Mouse (Mus musculus) left cerebral cortex, postnatal 25 days (tissue): ENCODE data around the gene Siva1. TPM values are rescaled to one million over a fixed set of nuclear protein-coding genes. Genes with fewer than 3 reads are reported as not detected.

ENCODE experiments used
- DNase-seq, 2 experiments: peaks; one replicate each; pipeline ENCODE4 v3.0.0; 2022; ENCODE audit warnings: low spot score in 2 of 2, mixed read lengths in 1 of 2
- intact Hi-C: fragments of 180-260 bp; cut with DNase I; formaldehyde crosslinking; loops from one replicate; pipeline ENCODE4 v1.15.1; 2025
- total RNA-seq, 2 experiments: library from RNA; stranded (reverse); gene quantifications; 2 replicates each; pipeline ENCODE4 v1.2.3; 2021

Gene Siva1
- total RNA-seq, 2 experiments from 2014 or later: 17.4 to 18.8 TPM

DNA sequence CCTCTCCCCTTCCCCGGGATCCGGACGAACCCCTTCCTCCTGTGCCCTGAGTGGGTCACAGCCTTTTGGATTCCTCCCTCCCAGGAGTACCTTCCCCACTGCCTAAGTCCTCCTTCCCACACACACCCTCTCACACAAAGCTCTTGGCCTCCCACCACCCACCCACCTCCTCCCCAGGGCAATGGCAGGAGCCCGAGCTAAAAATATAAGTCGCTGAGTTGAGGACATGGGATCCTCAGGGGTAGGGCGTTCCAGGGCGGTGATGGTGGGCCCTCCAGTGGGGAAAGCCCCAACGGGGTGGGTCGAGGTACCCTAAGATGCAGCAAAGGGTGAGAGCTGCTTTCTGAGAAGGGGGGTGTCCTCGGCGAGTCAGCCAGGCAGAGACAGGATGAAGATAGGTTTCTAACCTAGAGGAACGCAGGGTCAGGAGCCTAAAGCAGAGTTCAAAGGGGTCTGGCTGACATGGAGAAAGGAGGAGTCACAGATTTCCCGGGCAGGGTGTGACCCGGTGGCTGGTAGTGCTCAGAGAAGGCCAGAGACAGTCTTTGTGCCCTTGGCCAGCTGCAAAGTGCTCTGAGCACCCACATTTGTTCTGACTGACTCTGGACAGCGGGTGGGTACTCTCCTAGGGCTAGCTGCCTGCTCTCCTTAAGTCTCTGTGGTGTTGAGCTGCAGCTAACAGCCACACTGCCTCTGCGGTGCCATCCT is 24.0 kb upstream of the Siva1 start:
- intact Hi-C loops: loop anchor here (5.0 to 10.0 kb wide), 2 partner anchors 123 to 476 kb away; partner anchors contain the start of gene Kif26a
- no peak for DNase-seq

DNA sequence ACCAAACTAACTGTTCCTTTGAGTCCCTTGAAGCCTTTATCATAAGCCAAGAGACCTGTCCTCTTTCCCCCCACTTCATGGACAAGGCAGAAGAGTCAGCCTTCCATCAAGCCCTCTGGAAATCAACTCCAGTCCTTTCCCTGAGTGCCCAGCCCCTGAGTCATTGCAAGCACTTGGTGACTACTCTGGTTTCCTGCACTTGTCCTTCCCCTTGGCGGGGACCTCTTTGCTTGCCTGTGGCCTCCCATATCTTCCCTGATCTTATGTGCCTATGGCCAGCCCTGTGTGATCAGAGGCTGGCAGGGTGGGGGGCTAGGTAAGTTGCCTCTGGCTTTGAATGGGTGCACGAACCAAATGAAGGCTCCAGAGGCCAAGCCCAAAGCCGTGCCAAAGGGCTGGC is 22.6 kb upstream of the Siva1 start:
- DNase-seq: no peak
- intact Hi-C loops: loop anchor here (5.0 to 10.0 kb wide), 2 partner anchors 125 to 477 kb away; partner anchors contain the start of gene Kif26a

DNA sequence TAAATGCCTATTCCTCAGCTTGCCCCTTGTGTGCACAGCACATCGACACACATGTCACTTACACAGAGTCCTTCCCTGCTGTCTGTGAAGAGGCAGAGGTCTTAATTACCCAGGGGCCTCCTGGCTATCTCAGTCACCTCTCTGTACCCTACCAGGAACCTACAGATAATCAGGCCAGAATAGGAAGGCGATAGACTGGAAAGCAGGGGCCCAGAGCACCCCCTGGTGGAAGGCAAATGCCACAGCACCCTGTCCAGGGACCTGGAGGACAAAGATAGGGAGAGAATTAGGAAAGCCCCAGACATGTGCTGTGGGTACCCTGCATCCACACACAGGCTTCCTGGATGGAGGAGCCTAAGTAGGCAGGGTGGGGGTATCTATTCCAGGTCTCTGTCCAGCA is 20.7 kb upstream of the Siva1 start:
- peak; percentile 40 to 60 for DNase-seq
- intact Hi-C loops: loop anchor here (1.0 to 10.0 kb wide), 3 partner anchors 71 to 479 kb away; partner anchors contain the start of gene Kif26a

DNA sequence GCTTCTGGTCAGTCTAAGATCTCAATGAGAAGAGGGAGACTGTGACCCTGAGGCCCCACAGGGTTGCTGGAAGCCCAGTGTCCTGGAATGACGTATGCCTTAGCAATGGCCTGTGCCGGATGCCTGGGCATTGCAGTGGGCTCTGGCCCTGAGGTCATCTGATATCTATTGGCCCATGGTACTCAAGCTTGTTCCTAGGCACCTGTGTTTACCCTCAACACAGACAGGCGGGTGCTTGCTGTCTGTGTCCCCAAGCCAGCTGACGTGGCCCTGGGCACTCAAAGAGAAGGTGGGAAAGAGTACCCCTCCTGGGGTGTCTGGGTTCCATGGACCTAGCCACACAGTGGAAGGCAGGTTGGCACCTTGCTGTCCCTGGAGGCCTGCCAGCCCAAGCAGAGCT is 18.8 kb upstream of the Siva1 start:
- intact Hi-C loops: loop anchor here (10.0 kb wide), 1 partner anchor 481 kb away; the partner anchor contains the start of gene Kif26a
- DNase-seq: no peak

DNA sequence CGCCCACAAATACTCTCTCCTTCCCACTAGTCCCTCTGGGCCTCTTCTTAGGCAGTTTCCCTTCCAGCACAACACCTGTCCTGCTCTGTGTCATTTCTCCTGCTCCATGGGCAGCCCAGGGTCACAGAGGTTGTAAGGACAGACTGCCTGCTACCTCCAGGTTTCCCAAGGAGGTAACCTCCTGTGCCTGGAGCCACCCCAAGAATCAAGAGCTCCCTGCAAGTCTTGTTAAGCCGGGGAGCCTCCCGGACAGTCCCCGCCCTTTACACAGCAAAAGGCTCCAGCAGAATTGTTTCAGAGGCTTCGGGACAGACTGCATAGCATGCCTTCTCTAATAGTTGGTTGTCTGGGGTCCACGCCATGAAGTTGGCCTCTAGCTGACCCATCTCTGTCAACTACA is 18.0 kb upstream of the Siva1 start:
- no peak for DNase-seq
- intact Hi-C loops: loop anchor here (10.0 kb wide), 1 partner anchor 482 kb away; the partner anchor contains the start of gene Kif26a

DNA sequence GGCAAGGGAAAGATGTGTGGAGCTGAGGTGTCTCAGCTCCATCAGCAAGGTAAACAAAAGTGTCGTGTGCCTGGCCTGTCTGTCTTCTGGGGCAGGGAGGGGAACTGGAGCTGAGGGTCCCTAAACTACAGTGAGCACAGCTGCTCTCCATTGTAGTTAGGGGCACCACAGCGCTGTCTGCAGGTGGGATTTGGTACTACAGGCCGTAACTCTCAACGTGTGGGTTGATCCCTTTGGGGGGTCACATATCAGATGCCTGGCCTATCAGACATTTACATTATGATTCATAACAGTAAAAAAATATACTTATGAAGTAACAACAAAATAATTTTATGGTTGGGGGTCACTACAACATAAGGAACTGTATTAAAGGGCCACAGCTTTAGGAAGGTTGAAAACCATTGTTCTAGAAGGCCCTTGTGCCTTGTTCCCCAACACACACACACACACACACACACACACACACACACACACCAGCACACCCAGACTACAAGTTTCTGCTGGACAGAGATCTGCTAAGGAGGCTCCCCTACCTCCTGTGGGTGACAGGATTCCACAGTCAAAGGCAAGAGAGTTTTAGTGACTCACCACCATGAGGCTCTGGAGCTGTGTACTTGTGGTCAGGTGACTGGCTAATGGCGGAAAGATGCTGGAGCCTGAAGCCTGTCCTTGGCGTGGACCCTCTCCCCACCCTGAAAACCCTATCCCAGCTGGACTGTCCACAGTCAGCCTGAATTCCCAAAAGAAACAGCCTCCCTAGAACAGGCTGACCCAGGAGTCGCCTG is 17.2 kb upstream of the Siva1 start:
- DNase-seq: no peak
- intact Hi-C loops: loop anchor here (10.0 kb wide), 1 partner anchor 482 kb away; the partner anchor contains the start of gene Kif26a

DNA sequence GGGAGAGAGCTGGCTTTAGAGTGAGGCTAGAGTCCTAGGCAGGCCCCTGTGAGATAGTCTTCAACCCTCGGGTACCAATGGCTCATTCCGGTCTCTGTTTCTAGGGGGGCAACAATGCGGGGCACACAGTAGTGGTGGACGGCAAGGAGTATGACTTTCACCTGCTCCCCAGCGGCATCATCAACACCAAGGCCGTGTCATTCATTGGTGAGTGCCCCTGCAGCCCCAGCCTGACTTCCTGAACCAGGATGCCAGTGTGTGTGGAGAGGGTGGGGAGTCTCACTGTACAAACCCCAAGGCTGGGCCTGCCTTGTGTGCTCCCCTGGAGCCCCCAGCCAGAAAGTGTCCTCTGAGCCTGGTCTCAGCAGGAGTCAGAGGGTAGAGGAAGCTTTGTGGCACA is 16.3 kb upstream of the Siva1 start:
- DNase-seq: no peak
- intact Hi-C loops: loop anchor here (10.0 kb wide), 1 partner anchor 483 kb away; the partner anchor contains the start of gene Kif26a

DNA sequence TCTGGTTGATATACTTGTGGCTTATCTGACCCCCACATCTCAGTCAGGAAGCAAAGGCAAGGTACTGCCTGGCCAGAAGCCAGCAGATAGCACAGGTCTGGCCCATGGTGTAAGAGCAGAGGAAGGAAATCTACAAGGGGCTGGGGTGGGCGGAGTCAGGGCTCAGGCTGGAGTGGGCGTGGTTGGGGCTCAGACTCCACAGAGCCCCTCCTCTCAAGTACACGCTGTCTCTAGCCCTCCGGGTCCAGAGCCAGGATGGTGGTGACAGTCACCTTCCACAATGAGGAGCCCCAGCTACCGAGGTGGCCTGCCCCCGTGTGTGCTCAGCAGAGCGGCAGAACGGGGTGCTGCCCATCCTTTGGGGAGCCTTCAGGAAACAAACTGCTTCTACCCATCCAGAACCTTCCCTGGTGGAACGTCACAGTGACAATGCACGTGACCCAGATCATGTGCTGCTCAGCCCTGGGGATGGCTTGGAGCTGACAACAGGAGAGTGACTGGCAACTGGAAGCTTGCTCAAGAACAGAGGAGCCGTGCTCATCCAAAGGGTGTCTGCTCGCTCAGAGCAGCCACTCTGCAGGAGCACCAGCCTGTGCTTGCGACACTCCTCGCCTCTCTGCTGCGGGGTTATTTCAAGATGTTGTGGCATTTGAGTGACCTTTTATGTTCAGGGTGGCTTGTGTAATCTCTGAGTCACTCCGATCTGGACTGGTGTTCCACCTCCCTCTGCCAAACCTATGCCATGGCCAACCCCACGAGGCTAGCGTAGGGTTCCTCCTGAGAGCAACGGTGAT is 15.4 kb upstream of the Siva1 start:
- peak; percentile 42 to 55 for DNase-seq
- intact Hi-C loops: loop anchor here (10.0 kb wide), 1 partner anchor 484 kb away; the partner anchor contains the start of gene Kif26a

DNA sequence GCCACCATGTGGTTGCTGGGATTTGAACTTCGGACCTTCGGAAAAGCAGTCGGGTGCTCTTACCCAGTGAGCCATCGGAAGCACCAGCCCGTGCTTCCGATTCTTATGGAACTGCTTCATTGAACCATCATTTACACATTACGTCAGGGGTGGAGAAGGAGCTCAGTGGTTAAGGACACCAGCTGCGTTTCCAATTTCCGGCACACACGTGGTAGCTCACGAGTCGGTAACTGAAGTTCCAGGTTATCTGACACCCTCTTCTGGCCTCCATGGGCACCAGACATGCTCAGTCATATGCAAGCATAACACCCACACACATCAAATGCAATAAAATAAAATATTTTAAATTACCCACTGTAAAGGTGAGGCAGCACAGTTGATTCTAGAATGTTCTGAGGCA is 14.4 kb upstream of the Siva1 start:
- intact Hi-C loops: no loop called here
- DNase-seq: no peak

DNA sequence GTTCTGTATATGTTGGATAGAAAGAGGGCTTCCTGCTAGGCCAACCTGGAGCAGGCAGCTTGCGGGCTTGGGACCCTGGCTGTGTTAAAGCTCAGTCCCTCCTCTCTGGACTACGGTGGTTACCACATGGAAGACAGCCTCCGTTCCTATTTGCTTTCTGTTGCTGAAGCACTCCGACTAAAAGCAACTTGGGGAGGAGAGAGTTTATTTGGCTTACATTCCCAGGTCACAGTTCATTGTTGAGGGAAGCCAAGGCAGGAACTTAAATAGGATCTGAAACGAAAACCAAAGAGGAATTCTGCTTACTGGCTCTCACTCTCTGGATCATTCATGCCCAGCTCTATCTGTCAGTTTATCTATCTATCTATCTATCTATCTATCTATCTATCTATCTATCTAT is 13.7 kb upstream of the Siva1 start:
- no peak for DNase-seq
- intact Hi-C loops: no loop called here

DNA sequence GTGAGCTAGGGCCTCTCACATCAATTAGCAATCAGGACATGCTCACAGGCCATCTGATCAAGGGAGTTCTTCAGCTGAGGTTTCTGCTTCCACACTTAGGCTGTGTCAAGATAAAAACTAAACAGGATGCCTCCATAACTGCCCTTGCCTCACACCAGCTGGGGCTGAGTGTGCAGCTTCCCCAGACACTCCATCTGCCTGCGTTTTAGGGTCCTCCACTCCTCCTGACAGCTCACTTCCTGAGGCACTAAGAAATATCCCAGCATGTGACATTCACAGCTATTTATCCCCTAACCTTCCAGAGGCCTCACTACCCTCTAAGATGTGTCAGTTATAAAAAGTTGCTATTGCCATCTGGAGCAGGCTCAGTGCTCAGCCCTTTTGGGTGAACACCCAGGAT is 13.0 kb upstream of the Siva1 start:
- DNase-seq: no peak
- intact Hi-C loops: no loop called here

DNA sequence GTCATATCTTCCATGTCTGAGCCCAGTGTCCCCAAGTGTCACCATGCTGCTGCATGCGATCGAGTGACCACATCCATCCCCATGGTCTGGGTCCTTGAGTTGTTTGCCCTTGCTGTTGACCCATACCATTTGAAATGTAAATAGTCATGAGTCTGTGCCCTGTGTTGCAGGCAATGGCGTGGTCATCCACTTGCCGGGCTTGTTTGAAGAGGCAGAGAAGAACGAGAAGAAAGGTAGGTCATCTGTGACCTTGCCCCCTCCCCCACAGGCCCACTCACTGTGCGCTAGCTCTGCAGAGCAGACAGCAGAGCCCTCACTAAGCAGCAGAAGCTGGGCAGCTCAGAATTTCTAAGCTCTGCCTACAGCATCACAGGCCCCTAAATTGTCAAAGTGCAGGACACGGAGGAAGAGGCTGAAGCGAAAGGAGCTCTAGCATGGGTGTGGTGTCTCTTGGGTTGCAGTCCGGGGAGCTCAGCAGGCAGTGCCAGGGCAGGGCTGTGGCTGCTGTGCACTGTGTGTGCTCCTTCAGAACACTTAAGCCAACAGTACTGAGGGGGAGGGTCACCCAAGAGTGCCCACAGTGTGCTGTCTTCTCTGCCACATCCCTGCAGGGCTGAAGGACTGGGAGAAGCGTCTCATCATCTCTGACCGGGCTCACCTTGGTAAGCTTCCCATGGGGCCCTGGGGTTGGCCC is 12.2 kb upstream of the Siva1 start:
- intact Hi-C loops: no loop called here
- DNase-seq: no peak

DNA sequence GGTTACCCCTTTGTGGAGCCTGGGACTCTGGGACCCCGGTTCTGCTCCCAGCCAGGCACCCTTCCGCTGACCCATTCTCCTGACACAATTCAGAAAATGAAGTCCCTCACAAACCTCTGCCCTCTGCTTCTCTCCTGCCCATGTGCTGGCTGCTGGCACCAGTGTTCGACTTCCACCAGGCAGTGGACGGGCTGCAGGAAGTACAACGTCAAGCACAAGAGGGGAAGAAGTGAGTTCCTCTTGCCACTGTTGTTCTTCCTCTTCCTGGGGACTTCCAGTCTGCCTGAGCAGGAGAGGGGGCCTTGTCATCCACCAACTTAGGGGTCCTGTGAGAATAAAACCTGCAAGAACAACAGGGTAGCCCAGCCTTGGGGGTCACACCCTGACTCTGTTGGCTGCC is 11.6 kb upstream of the Siva1 start:
- intact Hi-C loops: no loop called here
- DNase-seq: no peak

DNA sequence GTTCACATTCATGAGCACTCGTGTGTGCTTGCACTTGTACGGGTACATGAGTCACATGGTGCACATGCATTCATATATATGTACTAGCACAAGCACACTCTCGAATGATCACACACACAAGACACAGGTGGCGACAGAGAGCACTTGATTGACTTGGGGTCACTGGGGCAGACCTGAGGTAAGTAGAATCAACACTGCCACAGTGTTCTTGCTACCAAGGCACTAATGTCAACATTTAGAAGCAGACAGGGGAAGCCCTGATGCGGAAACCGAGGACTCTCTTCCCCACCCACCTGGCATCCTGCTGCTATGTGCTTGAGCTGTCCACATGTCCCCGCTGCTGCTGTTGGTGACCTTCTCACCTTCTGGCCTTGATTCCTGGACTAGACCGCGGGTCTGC is 10.8 kb upstream of the Siva1 start:
- no peak for DNase-seq
- intact Hi-C loops: no loop called here

DNA sequence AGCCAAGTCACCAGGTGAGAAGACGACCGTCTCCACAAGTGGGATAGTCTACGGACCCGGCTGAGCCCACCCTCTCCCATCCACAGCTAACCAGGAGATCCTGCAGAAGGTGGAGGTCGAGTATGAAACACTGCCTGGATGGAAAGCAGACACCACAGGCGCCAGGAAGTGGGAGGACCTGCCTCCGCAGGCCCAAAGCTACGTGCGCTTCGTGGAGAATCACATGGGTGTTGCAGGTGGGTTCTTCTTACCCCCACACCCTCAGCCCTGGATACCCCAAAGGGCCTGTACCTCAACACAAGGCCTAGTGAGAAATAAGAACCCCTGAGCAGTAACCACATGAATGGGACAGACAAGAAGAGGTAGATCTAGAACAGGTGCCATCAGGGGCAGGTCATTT is 5.0 kb upstream of the Siva1 start:
- intact Hi-C loops: no loop called here

DNA sequence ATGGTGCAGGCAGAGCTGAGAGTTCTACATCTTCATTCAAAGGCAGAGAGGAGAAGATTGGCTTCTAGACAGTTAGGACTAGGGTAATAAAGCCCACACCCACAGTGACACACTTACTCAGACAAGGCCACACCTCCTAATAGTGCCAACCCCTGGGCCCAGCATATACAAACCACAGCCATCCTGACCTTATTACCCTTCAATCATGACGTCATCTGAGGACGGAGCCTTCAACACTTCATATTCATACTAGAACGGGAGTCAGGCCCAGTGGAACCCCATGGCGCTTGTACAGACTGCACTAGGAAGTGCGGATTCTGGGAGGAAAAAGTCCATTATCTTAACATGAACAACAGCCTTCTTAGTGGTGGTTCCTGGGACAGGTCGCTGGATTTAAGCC is 1.4 kb upstream of the Siva1 start:
- DNase-seq: no peak
- intact Hi-C loops: no loop called here

More for the DNA sequence above, 5.0 kb upstream of the Siva1 start:
- DNase-seq: no peak

DNA sequence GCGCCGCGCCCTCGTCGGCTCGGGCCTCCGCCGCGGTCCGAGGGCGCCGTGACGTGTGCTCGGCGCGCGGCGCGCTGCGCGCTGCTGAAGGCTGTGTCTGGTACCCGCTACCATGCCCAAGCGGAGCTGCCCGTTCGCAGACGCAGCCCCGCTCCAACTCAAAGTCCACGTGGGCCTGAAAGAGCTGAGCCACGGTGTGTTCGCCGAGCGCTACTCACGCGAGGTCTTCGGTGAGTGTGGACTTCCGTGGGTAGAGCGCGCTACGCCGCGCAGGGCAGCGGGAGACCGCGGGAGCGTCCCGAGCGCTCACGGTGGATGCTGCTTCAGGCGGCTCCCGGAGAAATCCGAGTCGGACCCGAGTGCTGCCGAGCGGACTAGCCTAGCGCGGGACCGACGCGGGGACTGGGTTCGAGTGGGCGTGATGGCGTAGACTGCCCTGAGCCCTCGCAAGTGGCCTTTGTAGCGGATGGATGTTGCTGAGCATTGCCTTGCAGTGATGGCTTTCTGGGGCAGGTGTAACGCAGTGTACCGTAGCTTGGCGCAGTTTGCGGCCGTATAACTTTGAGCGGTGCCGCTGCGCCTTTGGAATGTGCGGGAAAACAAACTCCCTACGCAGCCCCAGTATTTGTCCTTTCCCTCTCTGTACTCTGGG is 502 bp downstream of the Siva1 start:
- intact Hi-C loops: no loop called here
- no peak for DNase-seq

DNA sequence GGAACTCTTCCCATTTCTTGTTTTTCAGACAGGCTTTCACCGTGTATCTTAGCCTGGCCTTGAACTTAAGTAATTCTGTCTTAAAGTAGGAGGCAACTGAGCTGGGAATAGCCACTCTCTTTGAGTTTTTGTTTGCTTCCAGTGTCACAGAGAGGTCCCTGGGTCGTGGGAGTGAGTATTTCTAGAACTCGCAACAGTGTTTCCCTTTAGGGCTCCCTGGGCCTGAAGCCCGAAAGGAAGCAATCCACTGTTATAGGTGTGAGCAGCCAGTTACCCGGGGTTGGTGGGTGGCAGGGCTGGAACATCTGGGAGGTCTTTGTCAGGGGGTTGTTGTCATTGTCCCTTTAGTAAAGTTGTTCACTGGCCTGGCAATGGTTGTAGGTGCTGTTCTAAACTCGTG is 1.7 kb downstream of the Siva1 start:
- intact Hi-C loops: no loop called here
- DNase-seq: no peak

DNA sequence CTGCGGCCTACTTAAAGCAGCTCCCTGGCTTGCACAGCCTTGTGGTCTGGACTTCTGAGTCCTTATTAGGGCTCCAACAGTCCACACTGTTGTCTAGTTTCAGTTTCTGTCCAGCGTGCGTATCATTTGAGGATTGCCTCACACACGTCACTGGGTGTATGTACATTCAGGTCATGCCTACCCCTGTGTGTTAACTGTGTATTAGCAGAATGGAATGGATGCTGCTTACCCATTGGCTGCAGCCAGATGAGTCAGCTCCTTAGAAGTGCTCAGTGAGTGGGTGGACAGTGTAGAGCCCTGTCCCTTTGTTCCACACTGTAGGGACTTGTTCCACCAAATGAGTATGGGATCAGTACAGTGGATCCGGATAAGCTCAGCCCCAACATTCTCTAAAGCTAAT is 3.6 kb downstream of the Siva1 start:
- DNase-seq: no peak
- intact Hi-C loops: no loop called here
